Mouse (Mus musculus): ENCODE results near the gene Tmem184a.

The Tmem184a gene

GRCm38 (mm10) chr5:139819538-139820181 lies at the start of gene Tmem184a:
Gene Tmem184a, minus strand, starts transcription at chr5:139819917.
- no peak for DNase-seq (ENCODE audit: low read depth, low spot score)

GRCm38 (mm10) chr5:139862759-139863158 lies 43.0 kb upstream of the Tmem184a start:
- no peak for DNase-seq (ENCODE audit: low read depth, low spot score)

GRCm38 (mm10) chr5:139860328-139861104 lies 40.8 kb upstream of the Tmem184a start:
- no peak for DNase-seq (ENCODE audit: low read depth, low spot score)

- DNase-seq (ENCODE audit: low read depth, low spot score) = no peak
These were observed 30.1 kb upstream of the Tmem184a start for GRCm38 (mm10) chr5:139849626-139850320.

GRCm38 (mm10) chr5:139839142-139839541 lies 19.4 kb upstream of the Tmem184a start:
- no peak for DNase-seq (ENCODE audit: low read depth, low spot score)

GRCm38 (mm10) chr5:139838476-139838892 lies 18.8 kb upstream of the Tmem184a start:
- peak; percentile 83 for DNase-seq (ENCODE audit: low read depth, low spot score)

GRCm38 (mm10) chr5:139835706-139836105 lies 16.0 kb upstream of the Tmem184a start:
- DNase-seq (ENCODE audit: low read depth, low spot score) = no peak

- no peak for DNase-seq (ENCODE audit: low read depth, low spot score)
These were observed 12.4 kb upstream of the Tmem184a start for GRCm38 (mm10) chr5:139832125-139832524.

- peak; percentile 76 for DNase-seq (ENCODE audit: low read depth, low spot score)
These were observed 11.0 kb upstream of the Tmem184a start for GRCm38 (mm10) chr5:139830734-139831133.

GRCm38 (mm10) chr5:139829384-139829783 lies 9.7 kb upstream of the Tmem184a start:
- no peak for DNase-seq (ENCODE audit: low read depth, low spot score)

GRCm38 (mm10) chr5:139827593-139827992 lies 7.9 kb upstream of the Tmem184a start:
- DNase-seq (ENCODE audit: low read depth, low spot score) = peak; percentile 66

GRCm38 (mm10) chr5:139826357-139827055 lies 6.8 kb upstream of the Tmem184a start, which contains the start of the genes Gm26938 and Psmg3:
Gene Gm26938, minus strand, starts transcription at chr5:139826407.
Gene Psmg3, minus strand, starts transcription at chr5:139826885.
- DNase-seq (ENCODE audit: low read depth, low spot score) = peak; percentile 89

GRCm38 (mm10) chr5:139825947-139826346 lies 6.2 kb upstream of the Tmem184a start:
- DNase-seq (ENCODE audit: low read depth, low spot score) = no peak

- DNase-seq (ENCODE audit: low read depth, low spot score) = no peak
These were observed 4.8 kb upstream of the Tmem184a start for GRCm38 (mm10) chr5:139824531-139824930.

GRCm38 (mm10) chr5:139821466-139822459 lies 2.0 kb upstream of the Tmem184a start:
- no peak for DNase-seq (ENCODE audit: low read depth, low spot score)

- DNase-seq (ENCODE audit: low read depth, low spot score) = peak; percentile 63
These were observed 916 bp downstream of the Tmem184a start for GRCm38 (mm10) chr5:139818801-139819200.

GRCm38 (mm10) chr5:139818056-139818455 lies 1.7 kb downstream of the Tmem184a start:
- DNase-seq (ENCODE audit: low read depth, low spot score) = no peak

GRCm38 (mm10) chr5:139817292-139817691 lies 2.4 kb downstream of the Tmem184a start:
- peak; percentile 66 for DNase-seq (ENCODE audit: low read depth, low spot score)

GRCm38 (mm10) chr5:139816445-139816844 lies 3.3 kb downstream of the Tmem184a start:
- no peak for DNase-seq (ENCODE audit: low read depth, low spot score)

GRCm38 (mm10) chr5:139815964-139816363 lies 3.8 kb downstream of the Tmem184a start:
- no peak for DNase-seq (ENCODE audit: low read depth, low spot score)
